Mouse (Mus musculus) cerebellum, adult 2 months (tissue): ENCODE data around the gene Dnaaf1.

Experiments used
- CTCF ChIP-seq: fragments of 200-500 bp; IDR thresholded peaks from 2 replicates; pipeline ENCODE4 v1.5.1; 2011; ENCODE audit warnings: low read depth, mild to moderate bottlenecking, control low read depth, low read length, moderate library complexity, borderline replicate concordance; ENCODE audit not compliant: insufficient read depth
- POLR2A ChIP-seq: fragments of 200-500 bp; IDR thresholded peaks from 2 replicates; pipeline ENCODE4 v1.6.1; 2011; ENCODE audit warnings: low read length, control low read depth, borderline replicate concordance; ENCODE audit not compliant: insufficient read depth

- TF ChIP-seq CTCF: no peak
- TF ChIP-seq POLR2A: no peak
These were observed 6.1 kb upstream of the Dnaaf1 start for GRCm38 (mm10) chr8:119568951-119569350.
